Mouse (Mus musculus) CH12.LX (cell line): ENCODE data around the gene Gm10563. TPM values are rescaled to one million over a fixed set of nuclear protein-coding genes. Genes with fewer than 3 reads are reported as not detected.

Experiments used
- DNase-seq: peaks from one replicate; pipeline ENCODE4 v3.0.0-alpha.2; 2013; ENCODE audit errors: extremely low read depth
- H3K27ac ChIP-seq: 2 replicates; pipeline ENCODE4 v1.5.1; 2012; ENCODE audit warnings: low read depth, mild to moderate bottlenecking, control low read depth, moderate library complexity; ENCODE audit not compliant: insufficient read depth
- H3K27me3 ChIP-seq: replicated peaks from 2 replicates; pipeline ENCODE3; 2012; ENCODE audit warnings: inconsistent platforms
- H3K36me3 ChIP-seq, 2 experiments: replicated peaks in 1 of 2; 2 replicates each; pipeline versions ENCODE3 to v1.6.1; 2012; ENCODE audit warnings: inconsistent platforms in 1 of 2, low read length in 1 of 2, mild to moderate bottlenecking in 1 of 2, mixed read lengths in 1 of 2, moderate library complexity in 1 of 2; ENCODE audit not compliant: control insufficient read depth in 1 of 2, insufficient read depth in 1 of 2
- H3K4me1 ChIP-seq, 2 experiments: 2 replicates each; pipeline ENCODE4 v1.6.1; 2012; ENCODE audit warnings: inconsistent platforms in 1 of 2, moderate library complexity in 1 of 2; ENCODE audit not compliant: insufficient read depth in 2 of 2, control insufficient read depth in 1 of 2
- H3K4me2 ChIP-seq: 2 replicates; pipeline ENCODE4 v1.6.1; 2012; ENCODE audit warnings: low read depth, mild to moderate bottlenecking, control low read depth; ENCODE audit not compliant: poor library complexity, insufficient read depth, severe bottlenecking
- H3K4me3 ChIP-seq, 3 experiments: fragments of 150-350 bp in 1 of 3; sonication (generic) in 1 of 3; replicated peaks in 1 of 3; 2 replicates each; pipeline versions ENCODE3 to v1.5.1; 2011 to 2012; ENCODE audit warnings: low read depth in 2 of 3, low read length in 2 of 3, mild to moderate bottlenecking in 2 of 3, moderate library complexity in 2 of 3, control low read depth in 1 of 3, improper control_type of control experiment in 1 of 3, inconsistent platforms in 1 of 3, mixed read lengths in 1 of 3; ENCODE audit not compliant: poor library complexity in 1 of 3
- H3K79me2 ChIP-seq: replicated peaks from 2 replicates; pipeline ENCODE4 v1.6.1; 2012; ENCODE audit warnings: mild to moderate bottlenecking, moderate library complexity; ENCODE audit not compliant: control insufficient read depth, poor library complexity, insufficient read depth, severe bottlenecking; ENCODE audit errors: extremely low read depth
- H3K9ac ChIP-seq: 2 replicates; pipeline ENCODE4 v1.6.1; 2012; ENCODE audit warnings: low read depth, mild to moderate bottlenecking, control low read depth, moderate library complexity; ENCODE audit not compliant: insufficient read depth
- H3K9me3 ChIP-seq: replicated peaks from 2 replicates; pipeline ENCODE3; 2012; ENCODE audit warnings: low read length, inconsistent platforms, mixed read lengths
- CHD1 ChIP-seq: IDR thresholded peaks from 2 replicates; pipeline ENCODE4 v1.6.1; 2012; ENCODE audit warnings: low read depth, low read length, improper control_type of control experiment, inconsistent platforms
- CTCF ChIP-seq, 2 experiments: IDR thresholded peaks in 1 of 2; conservative IDR thresholded peaks in 1 of 2; 2 replicates each; pipeline ENCODE4 v1.5.1; 2011 to 2012; ENCODE audit warnings: low read depth in 2 of 2, low read length in 2 of 2, improper control_type of control experiment in 1 of 2, inconsistent platforms in 1 of 2, mild to moderate bottlenecking in 1 of 2, moderate library complexity in 1 of 2
- E2F4 ChIP-seq: IDR thresholded peaks from 2 replicates; pipeline ENCODE4 v1.6.1; 2011; ENCODE audit warnings: low read depth, low read length, improper control_type of control experiment; ENCODE audit not compliant: insufficient replicate concordance
- ETS1 ChIP-seq: conservative IDR thresholded peaks from 2 replicates; pipeline ENCODE4 v1.6.1; 2012; ENCODE audit warnings: low read depth, mild to moderate bottlenecking, inconsistent platforms, low read length, improper control_type of control experiment, moderate library complexity
- GABPA ChIP-seq: IDR thresholded peaks from 2 replicates; pipeline ENCODE4 v1.6.1; 2012; ENCODE audit warnings: low read depth, low read length, improper control_type of control experiment, inconsistent platforms; ENCODE audit not compliant: insufficient replicate concordance
- HCFC1 ChIP-seq: IDR thresholded peaks from 2 replicates; pipeline ENCODE4 v1.6.1; 2012; ENCODE audit warnings: low read depth, mild to moderate bottlenecking, inconsistent platforms, low read length, improper control_type of control experiment
- IRF4 ChIP-seq: IDR thresholded peaks from 2 replicates; pipeline ENCODE4 v1.6.1; 2014; ENCODE audit warnings: low read depth, mild to moderate bottlenecking, inconsistent platforms, low read length, improper control_type of control experiment
- JUN ChIP-seq: IDR thresholded peaks from 2 replicates; pipeline ENCODE4 v1.6.1; 2011; ENCODE audit warnings: low read depth, mild to moderate bottlenecking, low read length, improper control_type of control experiment, moderate library complexity; ENCODE audit not compliant: insufficient read depth
- JUND ChIP-seq: conservative IDR thresholded peaks from 2 replicates; pipeline ENCODE4 v1.6.1; 2011; ENCODE audit warnings: low read depth, low read length, improper control_type of control experiment
- KAT2A ChIP-seq: IDR thresholded peaks from 2 replicates; pipeline ENCODE4 v1.6.1; 2012; ENCODE audit warnings: low read length, improper control_type of control experiment, inconsistent platforms; ENCODE audit not compliant: insufficient replicate concordance
- MAFK ChIP-seq: IDR thresholded peaks from 2 replicates; pipeline ENCODE4 v1.6.1; 2011; ENCODE audit warnings: low read length, improper control_type of control experiment; ENCODE audit not compliant: insufficient replicate concordance
- MYC ChIP-seq: IDR thresholded peaks from 2 replicates; pipeline ENCODE4 v1.6.1; 2011; ENCODE audit warnings: low read depth, mild to moderate bottlenecking, improper control_type of control experiment, low read length
- NELFE ChIP-seq: IDR thresholded peaks from 2 replicates; pipeline ENCODE4 v1.6.1; 2011; ENCODE audit warnings: low read depth, low read length, improper control_type of control experiment
- POLR2AphosphoS2 ChIP-seq: IDR thresholded peaks from 2 replicates; pipeline ENCODE4 v1.6.1; 2011; ENCODE audit warnings: low read depth, low read length, improper control_type of control experiment
- SIN3A ChIP-seq: IDR thresholded peaks from 2 replicates; pipeline ENCODE4 v1.6.1; 2012; ENCODE audit warnings: low read length, improper control_type of control experiment, inconsistent platforms
- SMC3 ChIP-seq: IDR thresholded peaks from 2 replicates; pipeline ENCODE4 v1.6.1; 2011; ENCODE audit warnings: low read depth, low read length, improper control_type of control experiment
- TBP ChIP-seq: conservative IDR thresholded peaks from 2 replicates; pipeline ENCODE4 v1.6.1; 2011; ENCODE audit warnings: low read depth, low read length, improper control_type of control experiment
- TCF12 ChIP-seq: IDR thresholded peaks from 2 replicates; pipeline ENCODE4 v1.6.1; 2014; ENCODE audit warnings: low read depth, mild to moderate bottlenecking, inconsistent platforms, low read length, improper control_type of control experiment
- ZC3H11A ChIP-seq: IDR thresholded peaks from 2 replicates; pipeline ENCODE4 v1.6.1; 2012; ENCODE audit warnings: low read depth, mild to moderate bottlenecking, inconsistent platforms, low read length, improper control_type of control experiment
- ZMIZ1 ChIP-seq: IDR thresholded peaks from 2 replicates; pipeline ENCODE4 v1.6.1; 2012; ENCODE audit warnings: low read depth, mild to moderate bottlenecking, inconsistent platforms, low read length, improper control_type of control experiment
- ZNF384 ChIP-seq: IDR thresholded peaks from 2 replicates; pipeline ENCODE4 v1.6.1; 2012; ENCODE audit warnings: low read depth, low read length, improper control_type of control experiment, inconsistent platforms
- dilution Hi-C: fragments of 300-500 bp; cut with MboI; formaldehyde crosslinking; loops from 2 replicates; pipeline ENCODE4 v1.14.3; 2020; ENCODE audit warnings: low sequenced_read_pairs; ENCODE audit not compliant: extremely low pct_unique_long_range_greater_than_20kb, extremely low pct_ligation_motif_present
- in situ Hi-C: fragments of 300-500 bp; cut with MboI; formaldehyde crosslinking; loops from 3 replicates; pipeline ENCODE4 v1.14.3; 2019; ENCODE audit warnings: low sequenced_read_pairs, low pct_ligation_motif_present, low pct_unique_long_range_greater_than_20kb, mixed read lengths
- polyA plus RNA-seq: library from polyadenylated mRNA; unstranded; fragments of >175 nt; gene quantifications from 2 replicates; pipeline ENCODE4 v1.2.1, GENCODE M21; 2012; ENCODE audit warnings: low read depth; ENCODE audit not compliant: insufficient read length
- total RNA-seq, 2 experiments: library from RNA; depleted of rRNA; stranded (reverse); fragments of 300-350 nt in 1 of 2; fragments of >200 nt in 1 of 2; gene quantifications; 2 replicates each; pipeline ENCODE4 v1.2.3; 2012 to 2014

The Gm10563 gene
- total and polyA plus RNA-seq, 3 experiments, result not detected

GRCm38 (mm10) chr4:155577132-155577531 is 68.1 kb downstream of the Gm10563 start:
- H3K4me3 ChIP-seq, result no peak overlapping the region
- no peak overlapping the region for H3K4me2 ChIP-seq
- dilution Hi-C loops (no loop called here), in situ Hi-C loops (loop anchor here (10.0 kb wide), 1 partner anchor 212 kb away; the partner anchor contains the start of gene Prkcz)
- no peak overlapping the region for H3K9ac ChIP-seq
- H3K9me3 ChIP-seq, result no peaks in the 10 kb centered on the region
- peaks cover 41 to 79% of the 10 kb centered on the region in 2 experiments for H3K36me3 ChIP-seq
- no peak overlapping the region for H3K27ac ChIP-seq
- TF ChIP-seq SIN3A, result no peak
- no peak for TF ChIP-seq TCF12
- TF ChIP-seq HCFC1, result no peak
- TF ChIP-seq ZC3H11A, result no peak
- TF ChIP-seq CHD1, result no peak
- no peak for TF ChIP-seq POLR2AphosphoS2
- no peak for TF ChIP-seq IRF4
- TF ChIP-seq E2F4, result no peak
- TF ChIP-seq KAT2A, result no peak
- no peak for TF ChIP-seq MYC
- TF ChIP-seq MAFK, result no peak
- no peak for TF ChIP-seq JUN
- TF ChIP-seq GABPA, result no peak
- TF ChIP-seq NELFE, result no peak
- TF ChIP-seq SMC3, result no peak
- no peak for TF ChIP-seq ZMIZ1
- TF ChIP-seq ETS1, result no peak
- TF ChIP-seq ZNF384, result no peak
- no peak for TF ChIP-seq JUND
- H3K4me1 ChIP-seq, result peaks cover 0 to 23% of the 10 kb centered on the region in 2 experiments; a peak in 2 of 4 replicates
- DNase-seq, result no peak
- no peaks in the 10 kb centered on the region for H3K27me3 ChIP-seq
- peaks cover 30% of the 10 kb centered on the region for H3K79me2 ChIP-seq

- peaks cover 6 to 36% of the 10 kb centered on the region in 2 experiments; a peak in 3 of 4 replicates for H3K4me1 ChIP-seq
- TF ChIP-seq KAT2A, result no peak
- no peak for TF ChIP-seq E2F4
- no peak for TF ChIP-seq NELFE
- no peak for TF ChIP-seq ZC3H11A
- TF ChIP-seq TBP, result no peak
- TF ChIP-seq CHD1, result no peak
- no peak for TF ChIP-seq CTCF (conservative IDR thresholded peaks at IDR 0.05 in 1 of 2, IDR thresholded peaks at IDR 0.05 in 1 of 2; ENCODE audit: low read depth in 2 of 2, low read length in 2 of 2)
- TF ChIP-seq MYC, result no peak
- no peak for TF ChIP-seq ZMIZ1
- no peak overlapping the region for H3K27ac ChIP-seq
- H3K9me3 ChIP-seq, result no peaks in the 10 kb centered on the region
- peaks cover 32 to 80% of the 10 kb centered on the region in 2 experiments for H3K36me3 ChIP-seq
- H3K27me3 ChIP-seq, result no peaks in the 10 kb centered on the region
- in situ Hi-C loops (loop anchor here (10.0 kb wide), 1 partner anchor 211 kb away; the partner anchor contains the start of gene Prkcz), dilution Hi-C loops (no loop called here)
- no peak overlapping the region for H3K9ac ChIP-seq
- H3K4me3 ChIP-seq, result no peak overlapping the region
- no peak overlapping the region for H3K4me2 ChIP-seq
- no peak for DNase-seq
- peaks cover 46% of the 10 kb centered on the region for H3K79me2 ChIP-seq
These were observed 69.7 kb downstream of the Gm10563 start for GRCm38 (mm10) chr4:155575521-155575920.
